Mouse (Mus musculus) C2C12 (cell line): Measurements from ENCODE around the gene Sdhc.

ENCODE experiments used
- CEBPB ChIP-seq: IDR thresholded peaks from one replicate; pipeline ENCODE4 v1.6.1; 2011; ENCODE audit warnings: low read depth, mild to moderate bottlenecking, control low read depth, moderate library complexity
- CTCF ChIP-seq: IDR thresholded peaks from one replicate; pipeline ENCODE4 v1.5.1; 2011; ENCODE audit not compliant: control insufficient read depth, insufficient read depth, insufficient read length
- MAX ChIP-seq: IDR thresholded peaks from one replicate; pipeline ENCODE4 v1.6.1; 2011; ENCODE audit warnings: mild to moderate bottlenecking, control low read depth
- USF1 ChIP-seq: IDR thresholded peaks from one replicate; pipeline ENCODE4 v1.6.1; 2011; ENCODE audit warnings: low read depth, mild to moderate bottlenecking, control low read depth, moderate library complexity

DNA sequence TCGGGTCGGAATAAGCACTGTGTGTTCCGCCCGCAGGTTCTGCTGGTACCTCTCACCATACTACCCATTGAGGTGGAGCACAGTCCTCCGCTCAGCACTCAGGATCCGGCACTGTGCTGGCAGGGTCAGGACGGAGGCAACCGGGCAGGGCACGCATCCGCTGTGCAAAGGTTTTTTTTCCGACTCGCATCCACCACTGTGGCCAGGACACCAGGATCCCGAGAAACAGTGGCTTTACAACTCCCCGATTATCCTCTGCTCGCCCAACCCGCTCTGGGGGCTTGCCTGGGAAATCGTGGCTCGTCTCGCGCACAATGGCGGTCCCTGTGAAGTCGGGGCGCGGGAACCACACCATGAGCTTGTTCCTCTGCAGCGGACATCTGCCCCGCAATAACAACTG is 64.7 kb downstream of the Sdhc start:
- TF ChIP-seq USF1 = no peak
- TF ChIP-seq CTCF = no peak
- no peak for TF ChIP-seq MAX
- no peak for TF ChIP-seq CEBPB
